Mouse (Mus musculus): ENCODE results near the gene Hhat. TPM values are rescaled to one million over a fixed set of nuclear protein-coding genes. Genes with fewer than 3 reads are reported as not detected.

Hhat gene
- total RNA-seq, 2 experiments from 2014 or later, result 1.6 to 3.3 TPM

DNA sequence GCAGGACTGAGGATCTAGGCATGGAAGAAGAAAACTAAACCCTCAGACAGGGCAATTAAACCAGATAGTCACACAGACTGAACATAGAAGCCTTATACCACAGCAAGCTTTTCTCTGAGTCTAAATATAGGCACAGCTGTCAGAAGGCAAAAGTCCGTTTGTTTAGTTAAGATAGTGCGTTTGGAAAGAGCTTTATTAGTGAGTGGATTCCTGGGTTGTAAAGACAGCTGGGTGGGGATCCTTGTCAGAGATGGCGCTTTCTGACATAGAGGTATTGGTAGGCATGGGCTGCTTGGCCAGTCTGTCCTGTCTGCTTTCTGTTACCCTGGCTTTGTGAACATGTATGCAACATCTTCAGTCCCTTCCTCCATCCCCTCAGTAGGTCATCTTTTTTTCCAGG is 314.0 kb downstream of the Hhat start:
- intact Hi-C loops (cut with DNase I), result loop anchor here (5.0 kb wide), 1 partner anchor 65 kb away; no protein-coding TSS in a partner anchor
- no peak for DNase-seq (ENCODE audit: low spot score)

GRCm38 (mm10) chr1:192454981-192455380 is 316.0 kb downstream of the Hhat start:
- no peak for DNase-seq (ENCODE audit: low spot score)
- intact Hi-C loops (cut with DNase I), result loop anchor here (5.0 kb wide), 1 partner anchor 67 kb away; no protein-coding TSS in a partner anchor

DNA sequence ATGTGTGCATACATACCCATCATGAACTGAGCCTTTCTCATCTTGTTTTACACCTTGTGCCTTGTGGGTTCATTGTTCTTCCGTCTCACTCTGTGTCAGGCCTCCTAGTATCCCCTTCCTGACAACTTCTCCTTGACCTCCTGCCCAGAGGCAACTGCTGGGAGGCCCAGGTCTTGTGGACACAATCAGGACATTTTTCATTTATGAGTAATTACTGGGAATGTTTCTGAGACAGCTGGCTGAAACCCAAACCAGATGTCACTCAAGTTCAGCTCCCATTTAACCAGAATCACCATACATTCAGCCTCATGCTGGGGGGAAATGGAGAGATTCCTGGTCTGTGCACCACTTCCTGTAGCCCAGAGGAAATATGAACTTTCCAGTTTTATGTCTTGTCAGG is 316.5 kb downstream of the Hhat start:
- intact Hi-C loops (cut with DNase I), result no loop called here
- DNase-seq (ENCODE audit: low spot score), result no peak

DNA sequence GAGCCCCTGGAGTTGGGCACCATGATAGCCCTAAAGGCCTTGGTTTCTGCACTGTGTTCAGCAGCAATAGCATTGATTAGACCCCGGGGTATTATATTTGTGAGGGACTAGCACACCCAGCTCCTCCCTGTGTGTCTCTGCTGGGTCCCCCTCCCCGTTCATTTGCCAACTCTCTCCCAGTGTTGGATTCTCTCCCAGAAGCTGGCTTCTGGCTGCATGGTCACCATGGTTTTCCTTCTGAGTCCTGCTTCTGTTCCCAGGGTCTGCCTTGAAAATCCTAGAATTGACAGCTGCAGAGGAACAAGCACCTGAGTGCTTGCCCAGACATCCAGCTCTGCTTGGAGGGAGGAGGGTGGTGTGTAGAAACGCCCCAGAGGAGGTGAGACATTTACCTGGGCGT is 319.3 kb downstream of the Hhat start:
- DNase-seq (ENCODE audit: low spot score), result no peak
- intact Hi-C loops (cut with DNase I), result no loop called here

GRCm38 (mm10) chr1:192450425-192450824 is 320.6 kb downstream of the Hhat start:
- no peak for DNase-seq (ENCODE audit: low spot score)
- intact Hi-C loops (cut with DNase I), result no loop called here

DNA sequence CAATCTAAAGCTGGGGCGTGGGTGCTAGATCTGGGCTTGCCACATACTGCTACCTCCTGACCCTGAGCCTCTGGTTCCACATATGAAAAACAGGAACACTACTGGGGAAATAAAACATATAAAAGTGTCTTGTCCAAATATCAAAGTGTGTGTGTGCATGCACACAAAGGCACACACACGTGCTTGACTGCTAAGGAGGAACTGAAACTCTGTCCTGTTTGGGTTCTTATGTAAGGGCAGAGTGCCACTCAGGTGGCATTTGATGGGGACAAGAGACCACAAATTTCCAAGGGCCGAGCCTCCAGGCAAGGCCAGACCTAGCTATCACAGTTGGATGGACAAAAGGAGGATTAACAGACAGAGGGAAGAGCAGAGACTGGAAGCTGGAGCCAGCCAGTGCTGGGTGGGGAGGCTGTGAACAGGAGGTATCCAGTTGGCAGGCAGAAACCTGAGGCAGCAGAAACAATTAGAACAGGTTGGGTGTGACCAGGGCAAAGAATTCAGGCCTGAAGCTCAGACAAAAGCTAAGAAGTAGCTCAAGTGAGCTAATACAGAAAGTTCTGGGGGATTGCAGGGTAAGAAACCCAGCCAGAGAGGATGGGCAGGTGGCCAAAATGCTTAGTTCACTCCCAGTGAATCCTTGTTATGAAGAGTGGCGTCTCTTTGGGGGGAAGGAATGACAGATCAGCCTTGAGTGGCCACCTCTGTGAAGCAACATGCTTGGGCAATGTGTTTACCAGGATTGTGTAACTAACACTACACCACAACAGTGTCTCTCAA is 321.3 kb downstream of the Hhat start:
- no peak for DNase-seq (ENCODE audit: low spot score)
- intact Hi-C loops (cut with DNase I), result no loop called here

DNA sequence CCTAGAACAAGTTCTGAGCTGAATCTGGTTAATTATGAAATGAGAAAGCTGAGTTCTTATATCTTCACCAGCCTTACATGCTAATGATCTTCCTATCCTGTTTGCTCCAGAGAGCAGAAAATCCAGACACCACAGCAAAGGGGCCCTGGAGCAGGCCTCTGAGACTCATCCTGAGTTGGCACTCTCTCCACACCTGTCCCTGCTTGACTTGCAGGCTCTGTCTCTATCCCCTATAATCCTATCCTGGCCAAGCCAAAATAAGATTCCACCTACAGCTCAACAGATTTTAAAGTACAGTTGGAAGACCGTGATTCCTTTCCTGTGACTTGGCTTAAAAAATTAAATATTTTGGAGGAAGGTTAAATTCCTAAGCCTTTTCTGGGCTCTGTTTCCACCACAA is 322.5 kb downstream of the Hhat start:
- intact Hi-C loops (cut with DNase I), result no loop called here
- no peak for DNase-seq (ENCODE audit: low spot score)

DNA sequence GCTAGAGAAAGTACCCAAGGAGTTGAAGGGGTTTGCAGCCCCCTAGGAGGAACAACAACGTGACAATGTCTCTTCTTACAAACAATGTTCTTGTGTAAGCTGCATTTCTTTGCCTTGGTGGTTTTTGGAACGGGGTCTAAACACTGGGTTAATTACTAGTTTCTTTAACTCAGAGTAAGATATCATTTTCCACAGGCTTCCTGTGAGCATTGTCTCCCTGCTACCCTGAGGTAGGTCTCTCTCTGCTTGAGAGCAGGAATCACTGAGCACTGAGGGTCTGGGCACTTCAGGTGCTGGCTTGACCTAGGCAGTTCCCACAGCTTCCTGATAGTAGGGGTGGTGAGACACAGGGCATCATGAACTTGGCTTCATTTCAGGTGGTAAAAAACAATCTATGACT is 323.4 kb downstream of the Hhat start:
- DNase-seq (ENCODE audit: low spot score), result no peak
- intact Hi-C loops (cut with DNase I), result no loop called here

Other genes with a start within 250 kb of the Hhat start
- gene Sertad4, start 84.5 kb upstream of the Hhat start, total RNA-seq (2021), result 1 to 10 TPM; 3.9 to 5.7 TPM

Data from heart, postnatal 25 days (tissue).